Mouse (Mus musculus): ENCODE results near the gene D430041D05Rik. TPM values are rescaled to one million over a fixed set of nuclear protein-coding genes. Genes with fewer than 3 reads are reported as not detected.
A peak's percentile ranks its signal among the peaks of the same experiment; 100 is the strongest.

The D430041D05Rik gene
- polyA plus RNA-seq, 1 experiment from 2014 or later, result 17.3 TPM

GRCm38 (mm10) chr2:104412496-104412895, 1.7 kb upstream of the D430041D05Rik start:
- WGBS, result 51% methylated on average over 4 of the region's 4 CpGs
- H3K4me3 ChIP-seq (ENCODE audit: low read depth, low read length), result no peak overlapping the region
- no peaks in the 10 kb centered on the region for H3K9me3 ChIP-seq (ENCODE audit: control insufficient read depth, low read length)
- H3K9ac ChIP-seq (replicated peaks; ENCODE audit: low read depth, low read length), result no peak overlapping the region
- peaks cover 19% of the 10 kb centered on the region for H3K4me1 ChIP-seq (ENCODE audit: control insufficient read depth, insufficient read depth, low read length)
- no peak for ATAC-seq (ENCODE audit: low read depth)
- no peak overlapping the region for H3K27ac ChIP-seq (ENCODE audit: low read depth, low read length)
- no peaks in the 10 kb centered on the region for H3K36me3 ChIP-seq (ENCODE audit: control insufficient read depth, insufficient read depth, low read length)
- no peak overlapping the region for H3K4me2 ChIP-seq (ENCODE audit: low read depth, low read length)
- H3K27me3 ChIP-seq (ENCODE audit: control insufficient read depth, insufficient read depth, low read length), result no peaks in the 10 kb centered on the region

DNA sequence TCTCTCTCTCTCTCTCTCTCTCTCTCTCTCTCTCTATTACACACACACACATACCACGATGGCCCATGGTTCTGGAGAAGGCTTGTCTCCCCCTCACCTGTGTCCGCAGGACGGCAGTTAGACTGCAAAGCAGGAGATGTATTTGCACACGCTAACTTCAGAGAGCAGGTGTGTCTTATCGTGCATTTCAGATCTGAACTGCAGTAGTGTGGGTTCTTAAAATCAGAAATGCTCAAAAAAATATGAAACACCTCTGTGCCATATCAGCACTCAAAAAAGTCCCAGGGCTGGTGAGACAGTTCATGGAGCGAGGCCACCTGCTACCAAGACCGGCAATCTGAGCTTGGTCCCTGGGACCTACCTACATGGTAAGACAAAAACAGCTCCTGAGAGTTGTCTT, 993 bp upstream of the D430041D05Rik start:
- Histone ChIP-seq H3K9ac (replicated peaks; ENCODE audit: low read depth, low read length) (no peak overlapping the region), H3K4me1 (ENCODE audit: control insufficient read depth, insufficient read depth, low read length) (peaks cover 19% of the 10 kb centered on the region), H3K4me3 (ENCODE audit: low read depth, low read length) (no peak overlapping the region), H3K4me2 (ENCODE audit: low read depth, low read length) (no peak overlapping the region), H3K9me3 (ENCODE audit: control insufficient read depth, low read length) (no peaks in the 10 kb centered on the region), H3K27me3 (ENCODE audit: control insufficient read depth, insufficient read depth, low read length) (no peaks in the 10 kb centered on the region), H3K36me3 (ENCODE audit: control insufficient read depth, insufficient read depth, low read length) (no peaks in the 10 kb centered on the region), H3K27ac (ENCODE audit: low read depth, low read length) (no peak overlapping the region)
- no peak for ATAC-seq (ENCODE audit: low read depth)
- WGBS, result 92% methylated on average over 7 of the region's 7 CpGs

DNA sequence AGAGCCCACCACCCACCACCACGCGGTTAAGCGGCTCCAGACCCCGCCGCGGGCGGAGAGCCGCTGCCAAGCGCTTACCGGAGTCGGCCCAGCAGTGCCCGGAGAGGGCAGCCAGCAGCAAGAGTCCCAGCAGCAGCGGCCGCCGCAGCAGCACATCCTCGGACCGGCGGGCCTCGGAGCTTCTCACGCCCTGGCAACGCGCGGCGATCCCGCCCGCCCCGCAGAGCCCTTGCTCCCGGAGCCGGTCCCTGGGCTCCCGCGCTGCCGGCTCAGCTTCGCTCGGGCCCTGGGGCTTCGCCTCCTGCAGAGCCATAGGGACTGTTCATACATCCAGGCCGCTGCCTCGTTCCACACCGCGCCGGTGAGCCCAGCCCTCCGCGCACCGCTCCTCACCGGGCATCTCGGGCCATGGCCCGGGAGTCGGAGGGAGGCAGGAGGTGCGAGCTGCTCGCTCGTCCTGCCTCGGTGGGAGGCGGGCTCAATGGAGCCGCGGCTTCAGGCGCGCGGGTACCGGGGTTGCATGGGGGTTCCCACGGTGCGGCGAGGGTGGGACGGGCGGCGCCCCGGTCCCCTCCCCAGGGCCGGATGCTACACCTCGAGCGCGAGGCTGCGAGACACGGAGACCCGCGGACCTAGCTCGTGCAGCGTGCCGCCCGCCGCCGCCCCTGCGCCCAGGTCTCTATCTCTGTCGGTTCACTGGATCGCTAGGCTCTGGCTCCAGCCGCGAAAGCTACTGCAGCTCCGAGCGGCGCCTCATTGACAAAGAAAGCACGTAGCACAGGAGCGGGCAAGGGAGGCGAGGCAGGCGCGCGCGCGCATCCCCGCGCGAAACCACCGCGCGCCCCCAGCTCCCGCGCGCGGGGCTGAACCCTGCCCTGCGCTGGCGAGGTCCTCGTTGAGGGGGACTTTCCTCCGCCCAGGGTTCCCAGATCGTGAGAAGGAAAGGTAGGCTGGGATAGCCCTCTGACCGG, 677 bp downstream of the D430041D05Rik start:
- Histone ChIP-seq H3K27ac (ENCODE audit: low read depth, low read length) (peak overlapping the region; percentile 94), H3K9ac (replicated peaks; ENCODE audit: low read depth, low read length) (peak overlapping the region; percentile 95), H3K4me3 (ENCODE audit: low read depth, low read length) (peak overlapping the region; percentile 88), H3K9me3 (ENCODE audit: control insufficient read depth, low read length) (no peaks in the 10 kb centered on the region), H3K4me1 (ENCODE audit: control insufficient read depth, insufficient read depth, low read length) (peaks cover 19% of the 10 kb centered on the region), H3K36me3 (ENCODE audit: control insufficient read depth, insufficient read depth, low read length) (no peaks in the 10 kb centered on the region), H3K27me3 (ENCODE audit: control insufficient read depth, insufficient read depth, low read length) (no peaks in the 10 kb centered on the region), H3K4me2 (ENCODE audit: low read depth, low read length) (peak overlapping the region; percentile 72)
- under 1% methylated on average over 98 of the region's 111 CpGs for WGBS
- ATAC-seq (ENCODE audit: low read depth), result peak; percentile 94

DNA sequence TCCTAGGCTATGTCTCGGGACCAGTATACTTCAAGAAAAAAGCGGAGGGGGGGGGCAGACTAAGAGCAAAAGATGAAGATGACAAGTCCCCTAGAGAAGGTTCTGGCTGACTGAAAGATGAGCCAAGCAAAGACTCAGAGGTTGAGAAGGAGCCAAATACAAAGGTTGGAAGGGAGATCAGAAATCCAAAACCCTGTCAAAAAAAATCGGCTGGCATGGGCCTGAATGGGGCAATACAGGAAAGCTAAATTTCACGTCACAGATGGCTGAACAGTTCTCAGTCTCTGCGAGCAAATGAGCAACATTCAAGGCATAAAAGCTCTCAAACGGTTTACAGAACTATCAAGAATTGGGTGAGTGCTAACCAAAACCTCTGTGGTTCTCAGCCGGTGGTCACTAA, 2.5 kb downstream of the D430041D05Rik start:
- Histone ChIP-seq H3K4me2 (ENCODE audit: low read depth, low read length) (peak overlapping the region; percentile 72), H3K27ac (ENCODE audit: low read depth, low read length) (no peak overlapping the region), H3K27me3 (ENCODE audit: control insufficient read depth, insufficient read depth, low read length) (no peaks in the 10 kb centered on the region), H3K9me3 (ENCODE audit: control insufficient read depth, low read length) (no peaks in the 10 kb centered on the region), H3K9ac (replicated peaks; ENCODE audit: low read depth, low read length) (no peak overlapping the region), H3K4me1 (ENCODE audit: control insufficient read depth, insufficient read depth, low read length) (peaks cover 19% of the 10 kb centered on the region), H3K4me3 (ENCODE audit: low read depth, low read length) (peak overlapping the region; percentile 88), H3K36me3 (ENCODE audit: control insufficient read depth, insufficient read depth, low read length) (no peaks in the 10 kb centered on the region)
- WGBS, result 69% methylated on average over 7 of the region's 7 CpGs
- ATAC-seq (ENCODE audit: low read depth), result no peak

DNA sequence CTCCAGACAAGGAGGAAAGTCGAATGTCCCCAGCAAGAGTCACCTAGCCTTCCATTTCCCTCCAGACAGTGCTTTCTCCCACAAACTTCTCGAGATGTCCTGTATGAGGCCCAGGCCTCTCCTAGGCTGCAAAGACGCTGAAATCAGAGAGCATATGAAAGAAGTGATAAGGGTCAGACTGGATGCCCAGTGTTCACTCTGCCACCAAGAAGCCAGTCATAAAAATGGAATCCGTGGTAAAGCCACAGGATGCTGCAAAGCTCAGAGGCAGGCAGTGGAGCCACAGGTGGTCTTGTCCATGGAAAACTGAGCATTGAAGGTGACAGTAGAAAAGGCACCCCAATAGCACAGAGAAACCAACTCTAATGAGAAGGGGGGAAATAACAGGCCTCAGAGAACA, 2.9 kb downstream of the D430041D05Rik start:
- no peak overlapping the region for H3K9ac ChIP-seq (replicated peaks; ENCODE audit: low read depth, low read length)
- no peak for ATAC-seq (ENCODE audit: low read depth)
- peak overlapping the region; percentile 72 for H3K4me2 ChIP-seq (ENCODE audit: low read depth, low read length)
- no peak overlapping the region for H3K4me3 ChIP-seq (ENCODE audit: low read depth, low read length)
- no peak overlapping the region for H3K27ac ChIP-seq (ENCODE audit: low read depth, low read length)
- 64% methylated on average over 4 of the region's 4 CpGs for WGBS
- H3K4me1 ChIP-seq (ENCODE audit: control insufficient read depth, insufficient read depth, low read length), result peaks cover 19% of the 10 kb centered on the region
- H3K27me3 ChIP-seq (ENCODE audit: control insufficient read depth, insufficient read depth, low read length), result no peaks in the 10 kb centered on the region
- H3K9me3 ChIP-seq (ENCODE audit: control insufficient read depth, low read length), result no peaks in the 10 kb centered on the region
- H3K36me3 ChIP-seq (ENCODE audit: control insufficient read depth, insufficient read depth, low read length), result no peaks in the 10 kb centered on the region

DNA sequence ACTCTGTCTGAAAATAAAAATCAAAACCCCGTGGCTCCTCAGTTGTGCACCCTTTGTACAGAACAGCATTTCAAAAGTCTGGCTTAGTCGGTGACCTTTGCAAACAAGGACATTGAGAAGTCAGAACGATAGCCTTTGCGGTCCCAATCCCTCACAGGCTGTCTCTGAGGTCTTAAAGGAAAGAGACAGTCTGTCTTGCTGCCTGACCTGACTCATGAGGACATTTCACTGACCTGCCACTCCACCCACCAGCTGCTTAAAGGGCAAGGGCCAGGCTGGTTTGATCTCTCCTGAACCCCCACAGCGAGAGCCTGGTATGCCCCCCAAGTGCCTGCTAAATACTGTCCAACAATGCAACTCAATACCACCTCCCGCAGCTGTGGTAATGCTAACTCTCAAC, 6.8 kb downstream of the D430041D05Rik start:
- no peaks in the 10 kb centered on the region for H3K9me3 ChIP-seq (ENCODE audit: control insufficient read depth, low read length)
- H3K4me2 ChIP-seq (ENCODE audit: low read depth, low read length), result no peak overlapping the region
- H3K36me3 ChIP-seq (ENCODE audit: control insufficient read depth, insufficient read depth, low read length), result no peaks in the 10 kb centered on the region
- 91% methylated on average over 6 of the region's 6 CpGs for WGBS
- H3K27me3 ChIP-seq (ENCODE audit: control insufficient read depth, insufficient read depth, low read length), result no peaks in the 10 kb centered on the region
- no peak overlapping the region for H3K9ac ChIP-seq (replicated peaks; ENCODE audit: low read depth, low read length)
- H3K4me3 ChIP-seq (ENCODE audit: low read depth, low read length), result no peak overlapping the region
- peaks cover 16% of the 10 kb centered on the region for H3K4me1 ChIP-seq (ENCODE audit: control insufficient read depth, insufficient read depth, low read length)
- no peak for ATAC-seq (ENCODE audit: low read depth)
- H3K27ac ChIP-seq (ENCODE audit: low read depth, low read length), result no peak overlapping the region

GRCm38 (mm10) chr2:104398651-104399290, 12.0 kb downstream of the D430041D05Rik start:
- Histone ChIP-seq H3K36me3 (ENCODE audit: control insufficient read depth, insufficient read depth, low read length) (no peaks in the 10 kb centered on the region), H3K9me3 (ENCODE audit: control insufficient read depth, low read length) (no peaks in the 10 kb centered on the region), H3K4me1 (ENCODE audit: control insufficient read depth, insufficient read depth, low read length) (no peaks in the 10 kb centered on the region), H3K4me2 (ENCODE audit: low read depth, low read length) (no peak overlapping the region), H3K27me3 (ENCODE audit: control insufficient read depth, insufficient read depth, low read length) (no peaks in the 10 kb centered on the region), H3K9ac (replicated peaks; ENCODE audit: low read depth, low read length) (no peak overlapping the region), H3K27ac (ENCODE audit: low read depth, low read length) (no peak overlapping the region), H3K4me3 (ENCODE audit: low read depth, low read length) (no peak overlapping the region)
- ATAC-seq (ENCODE audit: low read depth), result no peak
- WGBS, result 79% methylated on average over 6 of the region's 6 CpGs

GRCm38 (mm10) chr2:104395961-104396360, 14.9 kb downstream of the D430041D05Rik start:
- 79% methylated on average over 9 of the region's 9 CpGs for WGBS
- no peaks in the 10 kb centered on the region for H3K4me1 ChIP-seq (ENCODE audit: control insufficient read depth, insufficient read depth, low read length)
- no peaks in the 10 kb centered on the region for H3K36me3 ChIP-seq (ENCODE audit: control insufficient read depth, insufficient read depth, low read length)
- H3K9me3 ChIP-seq (ENCODE audit: control insufficient read depth, low read length), result no peaks in the 10 kb centered on the region
- H3K27me3 ChIP-seq (ENCODE audit: control insufficient read depth, insufficient read depth, low read length), result no peaks in the 10 kb centered on the region
- no peak for ATAC-seq (ENCODE audit: low read depth)
- no peak overlapping the region for H3K9ac ChIP-seq (replicated peaks; ENCODE audit: low read depth, low read length)
- no peak overlapping the region for H3K27ac ChIP-seq (ENCODE audit: low read depth, low read length)
- H3K4me3 ChIP-seq (ENCODE audit: low read depth, low read length), result no peak overlapping the region
- no peak overlapping the region for H3K4me2 ChIP-seq (ENCODE audit: low read depth, low read length)

GRCm38 (mm10) chr2:104394769-104395168, 16.0 kb downstream of the D430041D05Rik start:
- 46% methylated on average over 2 of the region's 2 CpGs for WGBS
- Histone ChIP-seq H3K9ac (replicated peaks; ENCODE audit: low read depth, low read length) (no peak overlapping the region), H3K4me2 (ENCODE audit: low read depth, low read length) (no peak overlapping the region), H3K36me3 (ENCODE audit: control insufficient read depth, insufficient read depth, low read length) (no peaks in the 10 kb centered on the region), H3K27ac (ENCODE audit: low read depth, low read length) (no peak overlapping the region), H3K9me3 (ENCODE audit: control insufficient read depth, low read length) (no peaks in the 10 kb centered on the region), H3K4me3 (ENCODE audit: low read depth, low read length) (no peak overlapping the region), H3K27me3 (ENCODE audit: control insufficient read depth, insufficient read depth, low read length) (no peaks in the 10 kb centered on the region), H3K4me1 (ENCODE audit: control insufficient read depth, insufficient read depth, low read length) (no peaks in the 10 kb centered on the region)
- ATAC-seq (ENCODE audit: low read depth), result no peak; the same call in 1 of the 2 replicates
